Mouse (Mus musculus): ENCODE data around the gene Mga. TPM values are rescaled to one million over a fixed set of nuclear protein-coding genes. Genes with fewer than 3 reads are reported as not detected.

Gene Mga
- polyA plus RNA-seq, 1 experiment from 2014 or later: 30.9 TPM

GRCm38 (mm10) chr2:120006696-120007095 lies 109.7 kb downstream of the Mga start:
- Histone ChIP-seq H3K9me3 (replicated peaks) (no peaks in the 10 kb centered on the region), H3K4me1 (0 out of 2 replicates have a peak, but pooled peaks cover 6% of the 10 kb centered on the region), H3K36me3 (peaks cover 17% of the 10 kb centered on the region; the same call in 1 of the 2 replicates), H3K4me3 (replicated peaks) (no peak overlapping the region), H3K9ac (no peak overlapping the region), H3K27ac (replicated peaks) (no peak overlapping the region), H3K4me2 (replicated peaks) (no peak overlapping the region), H3K27me3 (no peaks in the 10 kb centered on the region)
- 96% methylated on average over 7 of the region's 7 CpGs for WGBS
- no peak for ATAC-seq (ENCODE audit: insufficient number of reproducible peaks, low FRiP score, low TSS enrichment, low read depth)

GRCm38 (mm10) chr2:120007680-120008210 lies 110.7 kb downstream of the Mga start:
- no peak overlapping the region for H3K9ac ChIP-seq
- H3K27me3 ChIP-seq: no peaks in the 10 kb centered on the region
- ATAC-seq (ENCODE audit: insufficient number of reproducible peaks, low FRiP score, low TSS enrichment, low read depth): no peak
- WGBS: 54% methylated on average over 4 of the region's 4 CpGs
- H3K4me2 ChIP-seq (replicated peaks): no peak overlapping the region
- H3K9me3 ChIP-seq (replicated peaks): no peaks in the 10 kb centered on the region
- H3K4me3 ChIP-seq (replicated peaks): no peak overlapping the region
- 0 out of 2 replicates have a peak, but pooled peaks cover 6% of the 10 kb centered on the region for H3K4me1 ChIP-seq
- no peak overlapping the region for H3K27ac ChIP-seq (replicated peaks)
- peaks cover 20% of the 10 kb centered on the region for H3K36me3 ChIP-seq

- 0 out of 2 replicates have a peak, but pooled peaks cover 6% of the 10 kb centered on the region for H3K4me1 ChIP-seq
- H3K9ac ChIP-seq: no peak overlapping the region
- H3K9me3 ChIP-seq (replicated peaks): no peaks in the 10 kb centered on the region
- ATAC-seq (ENCODE audit: insufficient number of reproducible peaks, low FRiP score, low TSS enrichment, low read depth): no peak
- H3K27ac ChIP-seq (replicated peaks): no peak overlapping the region
- peaks cover 25% of the 10 kb centered on the region for H3K36me3 ChIP-seq
- H3K4me3 ChIP-seq (replicated peaks): no peak overlapping the region
- no peak overlapping the region for H3K4me2 ChIP-seq (replicated peaks)
- no peaks in the 10 kb centered on the region for H3K27me3 ChIP-seq
- WGBS: 52% methylated on average over 4 of the region's 4 CpGs
Measured at GRCm38 (mm10) chr2:120008672-120009071, 111.6 kb downstream of the Mga start.

- Histone ChIP-seq H3K27me3 (no peaks in the 10 kb centered on the region), H3K9me3 (replicated peaks) (no peaks in the 10 kb centered on the region), H3K4me1 (0 out of 2 replicates have a peak, but pooled peaks cover 6% of the 10 kb centered on the region), H3K4me3 (replicated peaks) (no peak overlapping the region), H3K4me2 (replicated peaks) (no peak overlapping the region), H3K27ac (replicated peaks) (no peak overlapping the region), H3K9ac (no peak overlapping the region), H3K36me3 (peaks cover 31% of the 10 kb centered on the region)
- 74% methylated on average over 8 of the region's 8 CpGs for WGBS
- ATAC-seq (ENCODE audit: insufficient number of reproducible peaks, low FRiP score, low TSS enrichment, low read depth): peak; percentile 29; the same call in 1 of the 2 replicates
Measured at GRCm38 (mm10) chr2:120011462-120012200, 114.6 kb downstream of the Mga start.

GRCm38 (mm10) chr2:120012924-120013323 lies 115.9 kb downstream of the Mga start:
- Histone ChIP-seq H3K36me3 (peaks cover 44% of the 10 kb centered on the region), H3K9ac (no peak overlapping the region), H3K4me1 (0 out of 2 replicates have a peak, but pooled peaks cover 2% of the 10 kb centered on the region), H3K9me3 (replicated peaks) (no peaks in the 10 kb centered on the region), H3K27ac (replicated peaks) (no peak overlapping the region), H3K4me3 (replicated peaks) (no peak overlapping the region), H3K4me2 (replicated peaks) (no peak overlapping the region), H3K27me3 (no peaks in the 10 kb centered on the region)
- WGBS: 83% methylated on average over 13 of the region's 13 CpGs
- no peak for ATAC-seq (ENCODE audit: insufficient number of reproducible peaks, low FRiP score, low TSS enrichment, low read depth)

- WGBS: 87% methylated on average over 2 of the region's 2 CpGs
- no peak overlapping the region for H3K27ac ChIP-seq (replicated peaks)
- peaks cover 54% of the 10 kb centered on the region for H3K36me3 ChIP-seq
- H3K9ac ChIP-seq: no peak overlapping the region
- no peak for ATAC-seq (ENCODE audit: insufficient number of reproducible peaks, low FRiP score, low TSS enrichment, low read depth)
- no peaks in the 10 kb centered on the region for H3K4me1 ChIP-seq
- no peak overlapping the region for H3K4me2 ChIP-seq (replicated peaks)
- no peaks in the 10 kb centered on the region for H3K27me3 ChIP-seq
- no peak overlapping the region for H3K4me3 ChIP-seq (replicated peaks)
- no peaks in the 10 kb centered on the region for H3K9me3 ChIP-seq (replicated peaks)
Measured at GRCm38 (mm10) chr2:120013831-120014486, 116.9 kb downstream of the Mga start.

GRCm38 (mm10) chr2:120015882-120016281 lies 118.9 kb downstream of the Mga start:
- Histone ChIP-seq H3K27ac (replicated peaks) (no peak overlapping the region), H3K4me2 (replicated peaks) (no peak overlapping the region), H3K9ac (no peak overlapping the region), H3K36me3 (peaks cover 74% of the 10 kb centered on the region), H3K4me1 (no peaks in the 10 kb centered on the region), H3K4me3 (replicated peaks) (no peak overlapping the region), H3K27me3 (no peaks in the 10 kb centered on the region), H3K9me3 (replicated peaks) (no peaks in the 10 kb centered on the region)
- 87% methylated on average over 4 of the region's 4 CpGs for WGBS
- no peak for ATAC-seq (ENCODE audit: insufficient number of reproducible peaks, low FRiP score, low TSS enrichment, low read depth)

GRCm38 (mm10) chr2:120017599-120017998 lies 120.6 kb downstream of the Mga start:
- Histone ChIP-seq H3K9me3 (replicated peaks) (no peaks in the 10 kb centered on the region), H3K27ac (replicated peaks) (no peak overlapping the region), H3K9ac (no peak overlapping the region), H3K4me2 (replicated peaks) (no peak overlapping the region), H3K27me3 (no peaks in the 10 kb centered on the region), H3K4me1 (no peaks in the 10 kb centered on the region), H3K36me3 (peaks cover 88% of the 10 kb centered on the region), H3K4me3 (replicated peaks) (no peak overlapping the region)
- 90% methylated on average over 12 of the region's 12 CpGs for WGBS
- ATAC-seq (ENCODE audit: insufficient number of reproducible peaks, low FRiP score, low TSS enrichment, low read depth): no peak

Small RNAs within 50 kb of the gene (microRNA-seq; reads per million reads assigned to microRNA genes)
- gene Mir7665 (ENCODE audit: borderline number of aligned reads): not detected

Other genes starting within 250 kb of the Mga start
- 43.7 and 44.1 TPM in 2 replicates for gene Ndufaf1, start 234.4 kb upstream of the Mga start, polyA plus RNA-seq (2015; fragmentation: Nextera tagmentation; extraction: Ambion mirVana)
- 42.0 and 45.5 TPM in 2 replicates for gene Rtf1, start 222.2 kb upstream of the Mga start, polyA plus RNA-seq (2015; fragmentation: Nextera tagmentation; extraction: Ambion mirVana)
- 1.7 and 2.0 TPM in 2 replicates for gene Itpka, start 154.9 kb upstream of the Mga start, polyA plus RNA-seq (2015; fragmentation: Nextera tagmentation; extraction: Ambion mirVana)
- 0.24 and 0.49 TPM in 2 replicates for gene Ltk, start 136.8 kb upstream of the Mga start, polyA plus RNA-seq (2015; fragmentation: Nextera tagmentation; extraction: Ambion mirVana)
- gene Rpap1, start 109.7 kb upstream of the Mga start, polyA plus RNA-seq (2015; fragmentation: Nextera tagmentation; extraction: Ambion mirVana): 24.5 and 25.8 TPM in 2 replicates
- 31.2 and 31.8 TPM in 2 replicates for gene Tyro3, start 99.5 kb upstream of the Mga start, polyA plus RNA-seq (2015; fragmentation: Nextera tagmentation; extraction: Ambion mirVana)
- 5.2 TPM in 2 replicates for gene Mapkbp1, start 75.5 kb downstream of the Mga start, polyA plus RNA-seq (2015; fragmentation: Nextera tagmentation; extraction: Ambion mirVana)
- 16.7 and 20.8 TPM in 2 replicates for gene Jmjd7, start 130.3 kb downstream of the Mga start, polyA plus RNA-seq (2015; fragmentation: Nextera tagmentation; extraction: Ambion mirVana)
- 3.7 and 6.1 TPM in 2 replicates for gene Gm28042, start 130.3 kb downstream of the Mga start, polyA plus RNA-seq (2015; fragmentation: Nextera tagmentation; extraction: Ambion mirVana)
- 2.4 and 3.8 TPM in 2 replicates for gene Pla2g4b, start 136.2 kb downstream of the Mga start, polyA plus RNA-seq (2015; fragmentation: Nextera tagmentation; extraction: Ambion mirVana)